Mouse (Mus musculus): Measurements from ENCODE around the gene Trim56. TPM values are rescaled to one million over a fixed set of nuclear protein-coding genes. Genes with fewer than 3 reads are reported as not detected.

Gene Trim56
- polyA plus RNA-seq, 1 experiment from 2014 or later, result 19.7 TPM

- no peak overlapping the region for H3K4me3 ChIP-seq (ENCODE audit: inconsistent target)
- 69% methylated on average over 6 of the region's 6 CpGs for WGBS (ENCODE audit: missing documents)
- no peak overlapping the region for H3K27ac ChIP-seq
These were observed 40.3 kb downstream of the Trim56 start for GRCm38 (mm10) chr5:137075726-137076125.

GRCm38 (mm10) chr5:137074191-137074651 lies 41.8 kb downstream of the Trim56 start:
- H3K79me2 ChIP-seq (ENCODE audit: inconsistent target), result no peaks in the 10 kb centered on the region
- H3K36me3 ChIP-seq (ENCODE audit: inconsistent target), result no peaks in the 10 kb centered on the region
- 86% methylated on average over 6 of the region's 6 CpGs for WGBS (ENCODE audit: missing documents)
- H3K27ac ChIP-seq, result no peak overlapping the region
- no peak overlapping the region for H3K4me3 ChIP-seq (ENCODE audit: inconsistent target)

More at GRCm38 (mm10) chr5:137075726-137076125, 40.3 kb downstream of the Trim56 start:
- no peaks in the 10 kb centered on the region for H3K79me2 ChIP-seq (ENCODE audit: inconsistent target)
- H3K36me3 ChIP-seq (ENCODE audit: inconsistent target), result no peaks in the 10 kb centered on the region

- WGBS (ENCODE audit: missing documents), result 100% methylated on average over 8 of the region's 8 CpGs
- Histone ChIP-seq H3K27ac (no peak overlapping the region), H3K36me3 (ENCODE audit: inconsistent target) (no peaks in the 10 kb centered on the region), H3K79me2 (ENCODE audit: inconsistent target) (no peaks in the 10 kb centered on the region), H3K4me3 (ENCODE audit: inconsistent target) (no peak overlapping the region)
These were observed 42.9 kb downstream of the Trim56 start for GRCm38 (mm10) chr5:137073141-137073540.

GRCm38 (mm10) chr5:137072079-137072960 lies 43.7 kb downstream of the Trim56 start, which contains the start of gene Serpine1:
Serpine1 (minus strand) TSS chr5:137072268.
- H3K27ac ChIP-seq, result no peak within 1 kb of the TSS
- H3K79me2 ChIP-seq (ENCODE audit: inconsistent target), result no peaks in the 10 kb centered on the region
- no peak within 1 kb of the TSS for H3K4me3 ChIP-seq (ENCODE audit: inconsistent target)
- H3K36me3 ChIP-seq (ENCODE audit: inconsistent target), result no peaks in the 10 kb centered on the region
- WGBS (ENCODE audit: missing documents), result 29% methylated on average over 19 of the region's 23 CpGs

- Histone ChIP-seq H3K36me3 (ENCODE audit: inconsistent target) (no peaks in the 10 kb centered on the region), H3K79me2 (ENCODE audit: inconsistent target) (no peaks in the 10 kb centered on the region), H3K4me3 (ENCODE audit: inconsistent target) (no peak overlapping the region), H3K27ac (no peak overlapping the region)
- 91% methylated on average over 19 of the region's 19 CpGs for WGBS (ENCODE audit: missing documents)
These were observed 45.0 kb downstream of the Trim56 start for GRCm38 (mm10) chr5:137070881-137071605.

GRCm38 (mm10) chr5:137068711-137069110 lies 47.3 kb downstream of the Trim56 start:
- Histone ChIP-seq H3K36me3 (ENCODE audit: inconsistent target) (no peaks in the 10 kb centered on the region), H3K79me2 (ENCODE audit: inconsistent target) (no peaks in the 10 kb centered on the region), H3K27ac (no peak overlapping the region), H3K4me3 (ENCODE audit: inconsistent target) (no peak overlapping the region)
- WGBS (ENCODE audit: missing documents), result 67% methylated on average over 4 of the region's 4 CpGs

- H3K36me3 ChIP-seq (ENCODE audit: inconsistent target), result no peaks in the 10 kb centered on the region
- no peak overlapping the region for H3K27ac ChIP-seq
- no peak overlapping the region for H3K4me3 ChIP-seq (ENCODE audit: inconsistent target)
- 77% methylated on average over 8 of the region's 8 CpGs for WGBS (ENCODE audit: missing documents)
- H3K79me2 ChIP-seq (ENCODE audit: inconsistent target), result no peaks in the 10 kb centered on the region
These were observed 50.1 kb downstream of the Trim56 start for GRCm38 (mm10) chr5:137065923-137066322.

GRCm38 (mm10) chr5:137065454-137065853 lies 50.6 kb downstream of the Trim56 start:
- H3K4me3 ChIP-seq (ENCODE audit: inconsistent target), result no peak overlapping the region
- H3K79me2 ChIP-seq (ENCODE audit: inconsistent target), result no peaks in the 10 kb centered on the region
- no peaks in the 10 kb centered on the region for H3K36me3 ChIP-seq (ENCODE audit: inconsistent target)
- WGBS (ENCODE audit: missing documents), result 89% methylated on average over 6 of the region's 6 CpGs
- H3K27ac ChIP-seq, result no peak overlapping the region

GRCm38 (mm10) chr5:137062601-137063000 lies 53.4 kb downstream of the Trim56 start:
- no peaks in the 10 kb centered on the region for H3K79me2 ChIP-seq (ENCODE audit: inconsistent target)
- no peak overlapping the region for H3K4me3 ChIP-seq (ENCODE audit: inconsistent target)
- H3K27ac ChIP-seq, result no peak overlapping the region
- H3K36me3 ChIP-seq (ENCODE audit: inconsistent target), result no peaks in the 10 kb centered on the region
- WGBS (ENCODE audit: missing documents), result 83% methylated on average over 5 of the region's 5 CpGs

- Histone ChIP-seq H3K79me2 (ENCODE audit: inconsistent target) (no peaks in the 10 kb centered on the region), H3K4me3 (ENCODE audit: inconsistent target) (no peak overlapping the region), H3K27ac (no peak overlapping the region), H3K36me3 (ENCODE audit: inconsistent target) (no peaks in the 10 kb centered on the region)
- WGBS (ENCODE audit: missing documents), result 20% methylated on average over 6 of the region's 12 CpGs
These were observed 54.1 kb downstream of the Trim56 start for GRCm38 (mm10) chr5:137061809-137062481.

Other genes starting within 250 kb of the Trim56 start
- not detected in 3 replicates for gene Col26a1, start 233.0 kb downstream of the Trim56 start, polyA plus RNA-seq (2018)
- gene Ift22, start 208.1 kb downstream of the Trim56 start, polyA plus RNA-seq (2018), result 17.1 to 26.4 TPM (median 22.7 TPM) in 3 replicates
- gene Fis1, start 162.9 kb downstream of the Trim56 start, polyA plus RNA-seq (2018), result 118 to 217 TPM (median 182 TPM) in 3 replicates
- gene Cldn15, start 149.6 kb downstream of the Trim56 start, polyA plus RNA-seq (2018), result not detected in 3 replicates
- 93.2 to 105 TPM (median 102 TPM) in 3 replicates for gene Plod3, start 129.2 kb downstream of the Trim56 start, polyA plus RNA-seq (2018)
- 81.1 to 121 TPM (median 96.1 TPM) in 3 replicates for gene Znhit1, start 128.2 kb downstream of the Trim56 start, polyA plus RNA-seq (2018)
- not detected in 3 replicates for gene Vgf, start 89.8 kb downstream of the Trim56 start, polyA plus RNA-seq (2018)
- gene Ap1s1, start 70.1 kb downstream of the Trim56 start, polyA plus RNA-seq (2018), result 120 to 219 TPM (median 131 TPM) in 3 replicates
- 0.69 to 5.1 TPM (median 0.75 TPM) in 3 replicates for gene Serpine1, start 43.9 kb downstream of the Trim56 start, polyA plus RNA-seq (2018)
- not detected in 3 replicates for gene Muc3, start 33.1 kb upstream of the Trim56 start, polyA plus RNA-seq (2018)
- not detected in 3 replicates for gene Muc3a, start 96.2 kb upstream of the Trim56 start, polyA plus RNA-seq (2018)
- gene Ache, start 171.3 kb upstream of the Trim56 start, polyA plus RNA-seq (2018), result 0.11 to 0.14 TPM in 2 of 3 replicates, not detected in the other
- 1.2 to 3.2 TPM (median 1.6 TPM) in 3 replicates for gene Ufsp1, start 178.4 kb upstream of the Trim56 start, polyA plus RNA-seq (2018)
- 79.3 to 119 TPM (median 83.4 TPM) in 3 replicates for gene Srrt, start 191.5 kb upstream of the Trim56 start, polyA plus RNA-seq (2018)
- gene Trip6, start 198.2 kb upstream of the Trim56 start, polyA plus RNA-seq (2018), result 1.0 to 2.2 TPM (median 1.2 TPM) in 3 replicates
- 6.9 to 28.0 TPM (median 11.2 TPM) in 3 replicates for gene Slc12a9, start 217.4 kb upstream of the Trim56 start, polyA plus RNA-seq (2018)
- not detected in 3 replicates for gene Ephb4, start 233.9 kb upstream of the Trim56 start, polyA plus RNA-seq (2018)